Mouse (Mus musculus): ENCODE data around the gene Abcb10. TPM values are rescaled to one million over a fixed set of nuclear protein-coding genes. Genes with fewer than 3 reads are reported as not detected.

Gene Abcb10
- polyA plus RNA-seq, 1 experiment: 78.8 TPM

DNA sequence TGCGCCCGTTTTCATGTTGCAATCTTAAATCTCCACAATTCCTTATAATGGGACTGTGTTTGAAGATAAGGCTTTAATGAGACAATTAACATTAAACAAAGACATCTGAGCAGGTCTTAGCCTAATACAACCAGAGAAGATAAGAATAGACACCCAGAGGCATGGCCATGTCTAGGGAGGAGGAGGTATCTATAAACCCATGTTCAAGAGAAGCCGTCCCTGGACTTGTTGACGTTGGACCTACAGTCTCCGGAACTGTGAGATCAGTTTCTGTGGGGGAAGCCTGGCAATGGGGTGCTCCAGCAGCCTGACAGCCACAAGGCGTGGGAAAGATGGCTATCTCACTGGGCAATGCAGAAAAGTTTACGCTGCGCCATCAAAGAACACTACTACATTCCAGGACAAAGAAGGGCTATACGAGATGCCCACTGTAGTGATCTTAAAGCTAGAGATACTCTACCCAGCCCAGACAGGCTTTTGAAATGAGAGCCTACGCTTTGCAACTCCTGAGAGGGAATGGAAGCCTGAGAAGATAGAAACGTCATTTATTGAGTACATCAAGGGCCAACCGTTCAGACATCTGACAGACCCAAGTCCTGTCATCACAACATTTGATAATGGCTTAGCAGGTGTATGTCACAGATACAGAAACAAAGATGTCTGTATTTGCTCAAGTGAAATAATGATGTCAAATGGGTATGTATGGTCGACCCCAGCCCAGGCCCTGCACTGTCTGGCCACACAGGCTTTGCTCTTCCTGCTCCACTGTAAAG, 7.5 kb upstream of the Abcb10 start:
- 64% methylated on average over 13 of the region's 13 CpGs for WGBS
- TF ChIP-seq CTCF (IDR thresholded peaks at IDR 0.05; ENCODE audit: control insufficient read depth, insufficient read depth, low read length): no peak
- TF ChIP-seq POLR2A (IDR thresholded peaks at IDR 0.05; ENCODE audit: borderline replicate concordance, control insufficient read depth, low read depth, low read length): no peak
- Histone ChIP-seq H3K4me1 (ENCODE audit: control insufficient read depth, insufficient read depth, low read length) (peaks cover 2% of the 10 kb centered on the region), H3K27ac (ENCODE audit: control insufficient read depth, insufficient read depth, low read depth, low read length, poor library complexity) (peak overlapping the region; percentile 57), H3K4me3 (replicated peaks; ENCODE audit: control insufficient read depth, low read depth, low read length) (peak overlapping the region; percentile 8)

DNA sequence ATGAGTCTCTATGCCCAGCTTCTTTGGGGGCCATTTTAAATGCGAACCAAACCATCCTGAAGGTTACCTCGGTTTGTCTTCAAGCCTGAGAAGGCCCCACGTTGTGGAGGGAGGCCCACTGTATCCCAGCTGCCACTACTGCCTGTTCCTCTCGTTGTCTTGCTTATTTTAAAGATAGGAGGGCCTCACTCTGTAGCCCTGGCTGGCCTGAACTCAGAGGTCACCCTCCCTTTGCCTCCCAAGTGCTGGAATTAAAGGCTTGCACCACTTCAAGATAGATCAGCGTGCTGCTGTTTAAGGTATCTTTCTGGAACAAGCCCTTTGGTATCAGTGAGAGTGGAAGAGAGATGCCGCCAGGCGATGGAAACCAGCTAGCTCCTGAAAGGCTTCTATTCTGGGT, 6.2 kb upstream of the Abcb10 start:
- peak overlapping the region; percentile 5 for H3K4me3 ChIP-seq (replicated peaks; ENCODE audit: control insufficient read depth, low read depth, low read length)
- peak overlapping the region; percentile 94 for H3K27ac ChIP-seq (ENCODE audit: control insufficient read depth, insufficient read depth, low read depth, low read length, poor library complexity)
- 46% methylated on average over 7 of the region's 7 CpGs for WGBS
- peaks cover 2% of the 10 kb centered on the region for H3K4me1 ChIP-seq (ENCODE audit: control insufficient read depth, insufficient read depth, low read length)
- no peak for TF ChIP-seq CTCF (IDR thresholded peaks at IDR 0.05; ENCODE audit: control insufficient read depth, insufficient read depth, low read length)
- no peak for TF ChIP-seq POLR2A (IDR thresholded peaks at IDR 0.05; ENCODE audit: borderline replicate concordance, control insufficient read depth, low read depth, low read length)

DNA sequence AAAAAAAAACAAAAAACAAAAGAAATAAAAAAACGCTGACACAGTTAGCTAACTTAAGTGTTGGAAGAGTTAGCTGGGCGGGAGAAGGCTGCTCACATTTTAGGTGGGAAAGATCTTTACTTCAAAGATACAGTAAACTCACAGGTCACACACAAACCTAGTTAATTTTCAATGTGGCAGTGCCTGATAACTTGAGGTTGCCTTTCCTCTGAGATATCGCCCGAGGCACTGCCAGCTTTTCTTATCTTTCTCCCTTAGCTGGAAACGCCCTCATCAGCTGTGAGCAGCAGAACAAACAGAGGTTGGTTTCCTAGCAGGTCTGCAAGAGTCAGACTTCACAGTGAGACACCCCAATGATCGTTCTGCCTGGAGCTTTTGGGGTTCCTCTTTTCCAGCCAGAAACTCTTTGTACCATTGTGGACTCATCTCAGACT, 5.7 kb upstream of the Abcb10 start:
- peaks cover 2% of the 10 kb centered on the region for H3K4me1 ChIP-seq (ENCODE audit: control insufficient read depth, insufficient read depth, low read length)

DNA sequence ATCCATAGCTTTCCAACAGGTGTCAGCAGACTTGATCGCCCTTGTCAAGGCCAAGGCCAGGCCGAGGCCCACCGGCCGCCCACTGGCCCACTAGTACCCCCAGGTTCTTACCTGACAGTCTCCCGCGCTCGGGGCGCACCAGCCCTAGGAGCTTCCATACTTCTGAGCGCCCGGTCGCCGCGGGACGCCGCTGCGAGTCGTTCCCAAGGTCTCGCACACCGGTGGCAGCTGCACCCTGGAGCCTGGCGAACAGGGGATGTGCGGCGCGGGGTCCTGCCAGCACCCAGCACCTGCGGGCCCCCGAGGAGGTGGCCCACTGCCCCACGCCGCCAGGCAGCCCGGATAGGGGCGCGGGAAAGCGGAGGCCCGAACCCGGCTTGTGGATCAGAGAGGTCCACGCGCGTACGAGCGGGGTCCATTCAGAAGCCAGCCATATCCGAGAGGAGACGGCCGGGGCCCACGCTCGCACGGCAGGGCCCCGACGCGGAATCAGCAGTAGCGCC, 580 bp downstream of the Abcb10 start:
- 2% methylated on average over 48 of the region's 48 CpGs for WGBS
- no peak; the same call in 1 of the 2 replicates for TF ChIP-seq POLR2A (IDR thresholded peaks at IDR 0.05; ENCODE audit: borderline replicate concordance, control insufficient read depth, low read depth, low read length)
- no peak for TF ChIP-seq CTCF (IDR thresholded peaks at IDR 0.05; ENCODE audit: control insufficient read depth, insufficient read depth, low read length)
- peaks cover 5% of the 10 kb centered on the region; the same call in 1 of the 2 replicates for H3K4me1 ChIP-seq (ENCODE audit: control insufficient read depth, insufficient read depth, low read length)
- H3K27ac ChIP-seq (ENCODE audit: control insufficient read depth, insufficient read depth, low read depth, low read length, poor library complexity): peak overlapping the region; percentile 99
- H3K4me3 ChIP-seq (replicated peaks; ENCODE audit: control insufficient read depth, low read depth, low read length): peak overlapping the region; percentile 83

More for the DNA sequence above, 5.7 kb upstream of the Abcb10 start:
- no peak overlapping the region for H3K4me3 ChIP-seq (replicated peaks; ENCODE audit: control insufficient read depth, low read depth, low read length)
- TF ChIP-seq POLR2A (IDR thresholded peaks at IDR 0.05; ENCODE audit: borderline replicate concordance, control insufficient read depth, low read depth, low read length) (0 out of 2 replicates have a peak, but pooled peaks have one; percentile 40), CTCF (IDR thresholded peaks at IDR 0.05; ENCODE audit: control insufficient read depth, insufficient read depth, low read length) (no peak)
- WGBS: 19% methylated on average over 6 of the region's 6 CpGs
- H3K27ac ChIP-seq (ENCODE audit: control insufficient read depth, insufficient read depth, low read depth, low read length, poor library complexity): peak overlapping the region; percentile 94

DNA sequence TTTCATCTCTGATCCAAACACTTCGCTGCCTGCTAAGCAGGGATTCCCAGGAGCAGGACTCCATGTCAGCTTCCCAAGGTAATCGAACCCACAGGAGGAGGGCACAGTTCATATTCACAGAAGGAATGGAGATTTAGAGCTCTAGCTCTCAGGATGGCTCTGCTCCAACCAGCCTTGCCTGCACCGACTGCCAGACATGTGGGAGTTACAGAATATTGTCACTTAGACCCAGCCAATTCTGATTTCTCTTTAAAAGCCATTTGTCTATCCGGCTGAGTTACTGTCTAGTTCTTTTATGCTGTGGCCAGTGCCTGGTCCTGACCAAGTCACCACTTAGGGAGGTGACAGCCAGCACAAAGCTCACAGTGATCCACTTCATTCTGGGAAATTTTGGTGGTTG, 1.2 kb downstream of the Abcb10 start:
- H3K4me3 ChIP-seq (replicated peaks; ENCODE audit: control insufficient read depth, low read depth, low read length): peak overlapping the region; percentile 91

DNA sequence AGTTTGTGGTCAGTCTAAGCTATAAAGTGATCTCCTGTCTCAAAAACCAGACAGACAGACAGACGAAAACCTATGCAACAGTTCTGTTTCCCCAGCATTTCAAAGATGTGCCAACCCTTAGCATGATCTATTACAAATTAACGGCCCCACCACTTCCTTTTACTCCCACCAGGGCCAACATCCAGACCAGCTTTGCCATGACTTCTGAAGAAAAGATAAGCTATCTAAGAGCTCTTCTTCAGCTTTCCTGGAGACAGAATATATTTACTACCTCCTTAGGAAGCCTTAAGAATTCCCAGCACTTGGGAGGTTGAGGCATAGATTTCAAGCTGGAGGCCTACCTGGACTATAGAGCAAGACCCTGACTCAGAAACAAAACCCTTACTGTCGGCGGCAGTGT, 2.7 kb downstream of the Abcb10 start:
- Histone ChIP-seq H3K27ac (ENCODE audit: control insufficient read depth, insufficient read depth, low read depth, low read length, poor library complexity) (peak overlapping the region; percentile 83), H3K4me3 (replicated peaks; ENCODE audit: control insufficient read depth, low read depth, low read length) (peak overlapping the region; percentile 84), H3K4me1 (ENCODE audit: control insufficient read depth, insufficient read depth, low read length) (peaks cover 5% of the 10 kb centered on the region; the same call in 1 of the 2 replicates)
- TF ChIP-seq POLR2A (IDR thresholded peaks at IDR 0.05; ENCODE audit: borderline replicate concordance, control insufficient read depth, low read depth, low read length) (no peak), CTCF (IDR thresholded peaks at IDR 0.05; ENCODE audit: control insufficient read depth, insufficient read depth, low read length) (no peak)
- WGBS: 20% methylated on average over 4 of the region's 4 CpGs

More for the DNA sequence above, 1.2 kb downstream of the Abcb10 start:
- WGBS: 39% methylated on average over 4 of the region's 4 CpGs
- TF ChIP-seq CTCF (IDR thresholded peaks at IDR 0.05; ENCODE audit: control insufficient read depth, insufficient read depth, low read length) (no peak), POLR2A (IDR thresholded peaks at IDR 0.05; ENCODE audit: borderline replicate concordance, control insufficient read depth, low read depth, low read length) (no peak)
- Histone ChIP-seq H3K4me1 (ENCODE audit: control insufficient read depth, insufficient read depth, low read length) (peaks cover 5% of the 10 kb centered on the region; the same call in 1 of the 2 replicates), H3K27ac (ENCODE audit: control insufficient read depth, insufficient read depth, low read depth, low read length, poor library complexity) (peak overlapping the region; percentile 76; the same call in 1 of the 2 replicates)

DNA sequence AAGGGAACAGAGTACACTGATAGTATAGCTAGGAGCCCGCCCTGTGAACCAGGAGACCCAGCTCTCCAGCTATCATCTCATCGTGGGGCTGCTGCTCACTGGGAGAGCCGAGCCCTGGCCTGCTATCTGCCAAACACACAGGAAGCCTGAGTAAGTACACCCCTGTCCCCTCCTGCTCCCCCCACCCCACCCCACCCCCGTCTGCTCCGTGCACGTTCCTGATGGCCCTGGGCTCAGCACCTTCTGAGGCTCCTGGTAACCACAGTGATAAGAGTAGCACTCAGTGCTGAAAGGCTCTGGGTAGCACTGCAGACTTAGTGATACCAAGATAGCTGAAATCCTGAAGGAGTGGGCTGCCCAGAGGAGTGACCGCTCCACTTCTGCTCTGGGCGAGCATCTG, 4.0 kb downstream of the Abcb10 start:
- 33% methylated on average over 8 of the region's 8 CpGs for WGBS
- TF ChIP-seq CTCF (IDR thresholded peaks at IDR 0.05; ENCODE audit: control insufficient read depth, insufficient read depth, low read length) (no peak), POLR2A (IDR thresholded peaks at IDR 0.05; ENCODE audit: borderline replicate concordance, control insufficient read depth, low read depth, low read length) (no peak; the same call in 1 of the 2 replicates)
- Histone ChIP-seq H3K4me1 (ENCODE audit: control insufficient read depth, insufficient read depth, low read length) (peaks cover 5% of the 10 kb centered on the region; the same call in 1 of the 2 replicates), H3K4me3 (replicated peaks; ENCODE audit: control insufficient read depth, low read depth, low read length) (peak overlapping the region; percentile 60), H3K27ac (ENCODE audit: control insufficient read depth, insufficient read depth, low read depth, low read length, poor library complexity) (peak overlapping the region; percentile 77)

DNA sequence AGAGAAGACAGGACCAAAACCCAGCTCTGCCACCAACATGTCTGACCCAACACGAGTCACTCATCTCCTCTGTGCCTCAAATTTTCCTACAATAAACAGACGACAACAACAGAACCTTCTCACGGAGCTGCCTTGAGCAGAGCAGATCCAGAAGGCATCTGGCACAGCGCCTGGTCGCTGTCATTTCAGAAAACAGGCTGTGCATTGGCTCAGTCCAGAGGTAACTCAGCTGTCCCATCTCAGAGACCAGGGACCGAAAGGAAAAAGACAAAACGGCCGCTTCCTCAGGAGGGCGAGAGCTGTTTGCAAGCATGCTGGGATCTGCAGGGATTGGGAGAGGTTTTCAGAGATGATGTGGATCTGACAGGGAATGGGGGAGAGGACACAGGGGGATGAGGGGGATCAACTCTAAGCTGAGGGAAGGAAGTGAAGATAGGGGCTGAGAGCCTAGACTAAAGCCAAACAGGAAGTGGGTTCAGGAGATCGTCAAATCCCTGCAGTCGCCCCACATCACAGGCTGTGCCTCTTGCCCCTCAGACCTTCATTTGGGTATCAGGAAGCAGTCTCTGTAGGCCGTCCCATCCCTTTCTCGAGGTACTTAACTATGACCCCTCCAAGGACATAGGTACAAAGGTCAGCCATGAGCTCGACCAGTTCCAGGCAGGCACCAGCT, 4.6 kb downstream of the Abcb10 start:
- no peak for TF ChIP-seq POLR2A (IDR thresholded peaks at IDR 0.05; ENCODE audit: borderline replicate concordance, control insufficient read depth, low read depth, low read length)
- no peak for TF ChIP-seq CTCF (IDR thresholded peaks at IDR 0.05; ENCODE audit: control insufficient read depth, insufficient read depth, low read length)
- H3K4me1 ChIP-seq (ENCODE audit: control insufficient read depth, insufficient read depth, low read length): peaks cover 5% of the 10 kb centered on the region; the same call in 1 of the 2 replicates
- 50% methylated on average over 14 of the region's 14 CpGs for WGBS
- peak overlapping the region; percentile 60 for H3K4me3 ChIP-seq (replicated peaks; ENCODE audit: control insufficient read depth, low read depth, low read length)
- peak overlapping the region; percentile 65 for H3K27ac ChIP-seq (ENCODE audit: control insufficient read depth, insufficient read depth, low read depth, low read length, poor library complexity)

Measured in bone marrow, adult 2 months (tissue).